Mouse (Mus musculus) spleen, embryonic (tissue): ENCODE measurements around the gene Dnajc5g.

Source experiments
- CTCF ChIA-PET: fragments of 350-600 bp; sonication (Branson Sonifier 250); formaldehyde crosslinking; loops from one replicate; lab custom pipeline; 2022; lab: Charles Lee

The Dnajc5g gene

GRCm38 (mm10) chr5:31095711-31096480, 10.2 kb upstream of the Dnajc5g start:
- CTCF ChIA-PET: no interaction called here

- CTCF ChIA-PET: no interaction called here
Observed at GRCm38 (mm10) chr5:31108000-31108490, 2.0 kb downstream of the Dnajc5g start, which contains the start of gene Slc30a3. Gene Slc30a3 (minus strand): TSS chr5:31108237.

GRCm38 (mm10) chr5:31110781-31111180, 4.7 kb downstream of the Dnajc5g start:
- CTCF ChIA-PET: interaction anchor here (0.6 kb wide), 1 partner anchor 180 kb away, joined by 4 read pairs; no protein-coding TSS in a partner anchor

- CTCF ChIA-PET: no interaction called here
Observed at GRCm38 (mm10) chr5:31116354-31116753, 10.3 kb downstream of the Dnajc5g start, which contains the start of gene Trim54. Gene Trim54 (plus strand): TSS chr5:31116712.

GRCm38 (mm10) chr5:31116912-31117311, 10.8 kb downstream of the Dnajc5g start:
- CTCF ChIA-PET: no interaction called here

GRCm38 (mm10) chr5:31121111-31121510, 15.0 kb downstream of the Dnajc5g start:
- CTCF ChIA-PET: no interaction called here

- CTCF ChIA-PET: no interaction called here
Observed at GRCm38 (mm10) chr5:31123481-31123880, 17.4 kb downstream of the Dnajc5g start.

GRCm38 (mm10) chr5:31126050-31126449, 20.0 kb downstream of the Dnajc5g start:
- CTCF ChIA-PET: interaction anchor here (0.7 kb wide), 1 partner anchor 1757 kb away, joined by 3 read pairs; no protein-coding TSS in a partner anchor

- CTCF ChIA-PET: no interaction called here
Observed at GRCm38 (mm10) chr5:31136730-31137424, 30.8 kb downstream of the Dnajc5g start.

GRCm38 (mm10) chr5:31137658-31138057, 31.6 kb downstream of the Dnajc5g start:
- CTCF ChIA-PET: no interaction called here

- CTCF ChIA-PET: no interaction called here
Observed at GRCm38 (mm10) chr5:31138241-31138967, 32.3 kb downstream of the Dnajc5g start, which contains the start of gene Ucn. Gene Ucn (minus strand): TSS chr5:31138829.

GRCm38 (mm10) chr5:31138968-31139425, 32.9 kb downstream of the Dnajc5g start:
- CTCF ChIA-PET: no interaction called here

GRCm38 (mm10) chr5:31149781-31150180, 43.7 kb downstream of the Dnajc5g start:
- CTCF ChIA-PET: no interaction called here

GRCm38 (mm10) chr5:31151746-31152145, 45.7 kb downstream of the Dnajc5g start:
- CTCF ChIA-PET: no interaction called here

GRCm38 (mm10) chr5:31153516-31154151, 47.5 kb downstream of the Dnajc5g start:
- CTCF ChIA-PET: interaction anchor here (0.6 kb wide), 2 partner anchors 125 to 175 kb away, joined by 3 read pairs; no protein-coding TSS in a partner anchor

GRCm38 (mm10) chr5:31154152-31154553, 48.1 kb downstream of the Dnajc5g start, which contains the start of gene Mpv17:
Gene Mpv17 (minus strand): TSS chr5:31154251.
- CTCF ChIA-PET: no interaction called here
